7 mouse cellular contexts compared by ENCODE assay signal in the genomic region with DNA sequence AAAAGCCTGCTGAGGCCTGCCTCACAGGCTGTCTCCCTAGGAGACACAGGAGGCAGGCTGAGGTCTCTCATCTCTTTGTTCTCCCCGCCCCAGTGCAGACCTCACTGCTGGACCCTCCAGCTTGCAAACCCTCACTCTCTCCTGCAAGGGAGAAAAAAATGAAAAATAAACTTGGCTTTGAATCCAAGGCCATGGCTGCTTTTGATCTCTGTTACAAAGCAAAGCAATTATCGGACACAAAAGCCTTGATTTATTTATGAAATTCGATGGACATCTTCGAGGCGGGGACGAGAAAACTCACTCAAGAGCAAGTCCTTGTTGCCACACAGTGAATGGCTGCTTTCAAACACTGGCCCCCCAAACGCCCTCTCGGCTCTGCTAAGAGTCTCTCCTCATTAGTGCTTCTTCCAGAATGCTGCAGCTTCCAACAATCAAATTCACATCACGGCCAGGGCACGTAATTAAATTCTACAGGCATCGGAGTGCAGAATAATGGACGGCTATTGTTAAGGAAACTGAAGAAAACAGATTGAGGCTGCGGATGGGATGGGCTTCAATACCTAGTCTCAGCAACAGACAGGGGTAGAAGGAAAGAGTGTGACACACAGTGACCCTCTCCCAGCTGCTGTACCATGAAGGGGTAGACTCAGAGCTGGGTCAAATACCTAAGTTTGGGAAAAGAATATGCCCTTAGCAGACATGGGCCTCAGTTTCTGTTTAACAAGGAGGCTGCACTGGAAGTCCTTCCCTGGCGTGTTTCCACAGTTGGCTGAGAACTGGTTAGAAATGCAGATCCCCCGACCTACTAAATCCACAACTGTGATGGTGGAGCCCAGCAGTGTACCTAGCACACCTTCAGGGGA.
DNase-seq lines count a peak whose midpoint lies in the region; ATAC-seq lines count a peak whose summit lies in the region.

No protein-coding gene starts in this region.

- H3K27ac ChIP-seq in midbrain, embryonic 12.5 days (replicated peaks) = peak overlapping the region; percentile 98
- no peak overlapping the region for H3K27ac ChIP-seq in intestine, embryonic 15.5 days

- intact Hi-C loops in gastrocnemius, postnatal 36 days (cut with DNase I) = no loop called here

- H3K27me3 ChIP-seq in midbrain, embryonic 12.5 days = no peaks in the 10 kb centered on the region
- H3K27me3 ChIP-seq in intestine, embryonic 15.5 days (replicated peaks) = no peaks in the 10 kb centered on the region

- no peaks in the 10 kb centered on the region for H3K9me3 ChIP-seq in midbrain, embryonic 12.5 days
- H3K9me3 ChIP-seq in intestine, embryonic 15.5 days = no peaks in the 10 kb centered on the region

- ATAC-seq in midbrain, embryonic 12.5 days (ENCODE audit: low FRiP score, low read depth) = peak; percentile 90
- no peak for ATAC-seq in intestine, embryonic 15.5 days

- H3K4me3 ChIP-seq in midbrain, embryonic 12.5 days = no peak overlapping the region
- no peak overlapping the region for H3K4me3 ChIP-seq in intestine, embryonic 15.5 days (replicated peaks)

- peaks cover 61% of the 10 kb centered on the region for H3K4me1 ChIP-seq in midbrain, embryonic 12.5 days
- no peaks in the 10 kb centered on the region for H3K4me1 ChIP-seq in intestine, embryonic 15.5 days (replicated peaks)

- peak; percentile 47 for DNase-seq in adrenal gland, postnatal 10 days
- DNase-seq in brain, adult 2 months (ENCODE audit: low read depth, low spot score) = peak; percentile 68
- DNase-seq in frontal cortex, postnatal 14 days (ENCODE audit: low spot score in 2 of 2) = peak; percentile 34 to 55
- no peak for DNase-seq in gastrocnemius, postnatal 36 days
- no peak for DNase-seq in spleen, adult 18-20 months

- peak overlapping the region; percentile 29 for H3K4me2 ChIP-seq in midbrain, embryonic 12.5 days (replicated peaks)
- no peak overlapping the region for H3K4me2 ChIP-seq in intestine, embryonic 15.5 days (replicated peaks)

- peaks cover 29% of the 10 kb centered on the region for H3K36me3 ChIP-seq in midbrain, embryonic 12.5 days
- no peaks in the 10 kb centered on the region for H3K36me3 ChIP-seq in intestine, embryonic 15.5 days

- peak overlapping the region; percentile 39; the same call in 1 of the 2 replicates for H3K9ac ChIP-seq in midbrain, embryonic 12.5 days (replicated peaks)
- no peak overlapping the region for H3K9ac ChIP-seq in intestine, embryonic 15.5 days

- 10% methylated on average over 15 of the region's 15 CpGs for WGBS in midbrain, embryonic 12.5 days
- 71% methylated on average over 15 of the region's 15 CpGs for WGBS in intestine, embryonic 15.5 days

Comparison
In these comparisons a context has a peak if more than half of its experiments do, and no peak if none do; other contexts are left out.
1. DNase-seq: peak in adrenal gland, postnatal 10 days (single experiment), brain, adult 2 months (single experiment) and frontal cortex, postnatal 14 days (2 of 2); none in gastrocnemius, postnatal 36 days (0 of 2) and spleen, adult 18-20 months (0 of 2).